Mouse (Mus musculus): ENCODE data around the gene R3hdm2. TPM values are rescaled to one million over a fixed set of nuclear protein-coding genes. Genes with fewer than 3 reads are reported as not detected.

The R3hdm2 gene
- polyA plus RNA-seq, 1 experiment from 2014 or later = 40.7 TPM

- peak overlapping the region; percentile 66 for H3K27ac ChIP-seq (replicated peaks)
- H3K9ac ChIP-seq (replicated peaks) = no peak overlapping the region; the same call in 1 of the 2 replicates
- ATAC-seq (ENCODE audit: low FRiP score, low read depth) = peak; percentile 10; the same call in 1 of the 2 replicates
- under 1% methylated on average over 26 of the region's 26 CpGs for WGBS
- H3K27me3 ChIP-seq = peaks cover 90% of the 10 kb centered on the region
- peak overlapping the region; percentile 69 for H3K4me2 ChIP-seq (replicated peaks)
- H3K36me3 ChIP-seq = no peaks in the 10 kb centered on the region
- H3K9me3 ChIP-seq = no peaks in the 10 kb centered on the region
- H3K4me1 ChIP-seq = peaks cover 76% of the 10 kb centered on the region
- peak overlapping the region; percentile 22 for H3K4me3 ChIP-seq
Observed at GRCm38 (mm10) chr10:127526681-127527080, 146.6 kb downstream of the R3hdm2 start.

- Histone ChIP-seq H3K27me3 (peaks cover 98% of the 10 kb centered on the region), H3K4me3 (peak overlapping the region; percentile 22), H3K9me3 (no peaks in the 10 kb centered on the region), H3K9ac (replicated peaks) (no peak overlapping the region), H3K4me2 (replicated peaks) (peak overlapping the region; percentile 69), H3K27ac (replicated peaks) (peak overlapping the region; percentile 66), H3K36me3 (no peaks in the 10 kb centered on the region), H3K4me1 (peaks cover 80% of the 10 kb centered on the region)
- peak; percentile 20; the same call in 1 of the 2 replicates for ATAC-seq (ENCODE audit: low FRiP score, low read depth)
- WGBS = 2% methylated on average over 17 of the region's 17 CpGs
Observed at GRCm38 (mm10) chr10:127527481-127527880, 147.4 kb downstream of the R3hdm2 start.

- WGBS = 0% methylated on average over 20 of the region's 25 CpGs
- peak overlapping the region; percentile 46; the same call in 1 of the 2 replicates for H3K9ac ChIP-seq (replicated peaks)
- ATAC-seq (ENCODE audit: low FRiP score, low read depth) = 0 out of 2 replicates have a peak, but pooled peaks have one; percentile 21
Observed at GRCm38 (mm10) chr10:127530945-127531344, 150.8 kb downstream of the R3hdm2 start.

GRCm38 (mm10) chr10:127531548-127531947 is 151.4 kb downstream of the R3hdm2 start:
- Histone ChIP-seq H3K27me3 (peaks cover 100% of the 10 kb centered on the region), H3K4me3 (peak overlapping the region; percentile 52), H3K4me1 (peaks cover 87% of the 10 kb centered on the region), H3K9me3 (no peaks in the 10 kb centered on the region), H3K27ac (replicated peaks) (peak overlapping the region; percentile 69), H3K9ac (replicated peaks) (0 out of 2 replicates have a peak overlapping the region, but pooled peaks have one; percentile 1), H3K36me3 (no peaks in the 10 kb centered on the region), H3K4me2 (replicated peaks) (peak overlapping the region; percentile 69)
- ATAC-seq (ENCODE audit: low FRiP score, low read depth) = 0 out of 2 replicates have a peak, but pooled peaks have one; percentile 9
- WGBS = 0% methylated on average over 4 of the region's 4 CpGs

More at GRCm38 (mm10) chr10:127530945-127531344, 150.8 kb downstream of the R3hdm2 start:
- no peaks in the 10 kb centered on the region for H3K9me3 ChIP-seq
- peak overlapping the region; percentile 52 for H3K4me3 ChIP-seq
- H3K36me3 ChIP-seq = no peaks in the 10 kb centered on the region
- peak overlapping the region; percentile 69 for H3K27ac ChIP-seq (replicated peaks)
- H3K27me3 ChIP-seq = peaks cover 100% of the 10 kb centered on the region
- peak overlapping the region; percentile 69 for H3K4me2 ChIP-seq (replicated peaks)
- peaks cover 87% of the 10 kb centered on the region for H3K4me1 ChIP-seq

- no peaks in the 10 kb centered on the region for H3K9me3 ChIP-seq
- H3K27ac ChIP-seq (replicated peaks) = peak within 1 kb of the TSS; percentile 71
- H3K36me3 ChIP-seq = peaks cover 10% of the 10 kb centered on the region
- peaks cover 75% of the 10 kb centered on the region for H3K27me3 ChIP-seq
- ATAC-seq (ENCODE audit: low FRiP score, low read depth) = no peak
- H3K4me3 ChIP-seq = peak within 1 kb of the TSS; percentile 52
- H3K4me1 ChIP-seq = peaks cover 68% of the 10 kb centered on the region
- peak within 1 kb of the TSS; percentile 69 for H3K4me2 ChIP-seq (replicated peaks)
- H3K9ac ChIP-seq (replicated peaks) = peak within 1 kb of the TSS; percentile 68
- under 1% methylated on average over 64 of the region's 78 CpGs for WGBS
Observed at GRCm38 (mm10) chr10:127534036-127534928, 154.2 kb downstream of the R3hdm2 start, which contains the start of gene Nxph4. Gene Nxph4, minus strand, starts transcription at chr10:127534559.

GRCm38 (mm10) chr10:127534929-127535384 is 154.8 kb downstream of the R3hdm2 start:
- Histone ChIP-seq H3K4me2 (replicated peaks) (peak overlapping the region; percentile 69), H3K4me3 (peak overlapping the region; percentile 52), H3K27me3 (peaks cover 75% of the 10 kb centered on the region), H3K9ac (replicated peaks) (peak overlapping the region; percentile 68; the same call in 1 of the 2 replicates), H3K36me3 (peaks cover 17% of the 10 kb centered on the region), H3K27ac (replicated peaks) (peak overlapping the region; percentile 71), H3K9me3 (no peaks in the 10 kb centered on the region), H3K4me1 (peaks cover 61% of the 10 kb centered on the region)
- under 1% methylated on average over 28 of the region's 30 CpGs for WGBS
- ATAC-seq (ENCODE audit: low FRiP score, low read depth) = no peak

- ATAC-seq (ENCODE audit: low FRiP score, low read depth) = peak; percentile 65
- Histone ChIP-seq H3K27ac (replicated peaks) (peak overlapping the region; percentile 71), H3K27me3 (peaks cover 58% of the 10 kb centered on the region), H3K36me3 (peaks cover 35% of the 10 kb centered on the region), H3K9me3 (no peaks in the 10 kb centered on the region), H3K4me1 (peaks cover 46% of the 10 kb centered on the region), H3K4me2 (replicated peaks) (peak overlapping the region; percentile 21; the same call in 1 of the 2 replicates), H3K9ac (replicated peaks) (no peak overlapping the region), H3K4me3 (no peak overlapping the region)
- WGBS = 11% methylated on average over 8 of the region's 8 CpGs
Observed at GRCm38 (mm10) chr10:127536586-127537314, 156.6 kb downstream of the R3hdm2 start.

- ATAC-seq (ENCODE audit: low FRiP score, low read depth) = peak; percentile 35; the same call in 1 of the 2 replicates
- H3K4me1 ChIP-seq = peaks cover 42% of the 10 kb centered on the region
Observed at GRCm38 (mm10) chr10:127537854-127538583, 157.9 kb downstream of the R3hdm2 start.

GRCm38 (mm10) chr10:127541510-127541909 is 161.4 kb downstream of the R3hdm2 start:
- no peak for ATAC-seq (ENCODE audit: low FRiP score, low read depth)
- Histone ChIP-seq H3K4me1 (peaks cover 10% of the 10 kb centered on the region), H3K9me3 (no peaks in the 10 kb centered on the region), H3K4me3 (no peak overlapping the region), H3K4me2 (replicated peaks) (no peak overlapping the region), H3K9ac (replicated peaks) (no peak overlapping the region), H3K27ac (replicated peaks) (no peak overlapping the region; the same call in 1 of the 2 replicates), H3K36me3 (peaks cover 78% of the 10 kb centered on the region), H3K27me3 (peaks cover 10% of the 10 kb centered on the region)
- WGBS = 94% methylated on average over 8 of the region's 8 CpGs

More at GRCm38 (mm10) chr10:127537854-127538583, 157.9 kb downstream of the R3hdm2 start:
- H3K27ac ChIP-seq (replicated peaks) = peak overlapping the region; percentile 39
- H3K4me2 ChIP-seq (replicated peaks) = no peak overlapping the region
- no peak overlapping the region for H3K9ac ChIP-seq (replicated peaks)
- H3K4me3 ChIP-seq = no peak overlapping the region
- H3K27me3 ChIP-seq = peaks cover 45% of the 10 kb centered on the region
- H3K9me3 ChIP-seq = no peaks in the 10 kb centered on the region
- WGBS = 24% methylated on average over 7 of the region's 7 CpGs
- H3K36me3 ChIP-seq = peaks cover 47% of the 10 kb centered on the region

- no peak for ATAC-seq (ENCODE audit: low FRiP score, low read depth)
- Histone ChIP-seq H3K4me1 (peaks cover 4% of the 10 kb centered on the region; the same call in 1 of the 2 replicates), H3K9ac (replicated peaks) (no peak overlapping the region), H3K27me3 (0 out of 2 replicates have a peak, but pooled peaks cover 8% of the 10 kb centered on the region), H3K4me2 (replicated peaks) (no peak overlapping the region), H3K36me3 (peaks cover 84% of the 10 kb centered on the region), H3K27ac (replicated peaks) (peak overlapping the region; percentile 54; the same call in 1 of the 2 replicates), H3K9me3 (no peaks in the 10 kb centered on the region), H3K4me3 (no peak overlapping the region)
- whole genome bisulfite sequencing = 64% methylated on average over 13 of the region's 13 CpGs
Observed at GRCm38 (mm10) chr10:127542084-127542483, 162.0 kb downstream of the R3hdm2 start.

GRCm38 (mm10) chr10:127542720-127543119 is 162.6 kb downstream of the R3hdm2 start:
- WGBS = 44% methylated on average over 6 of the region's 6 CpGs
- no peak for ATAC-seq (ENCODE audit: low FRiP score, low read depth)
- H3K4me1 ChIP-seq = peaks cover 3% of the 10 kb centered on the region; the same call in 1 of the 2 replicates
- no peak overlapping the region for H3K9ac ChIP-seq (replicated peaks)
- H3K4me2 ChIP-seq (replicated peaks) = no peak overlapping the region
- no peak overlapping the region for H3K4me3 ChIP-seq
- H3K27me3 ChIP-seq = 0 out of 2 replicates have a peak, but pooled peaks cover 8% of the 10 kb centered on the region
- no peaks in the 10 kb centered on the region for H3K9me3 ChIP-seq
- peak overlapping the region; percentile 54 for H3K27ac ChIP-seq (replicated peaks)
- peaks cover 90% of the 10 kb centered on the region for H3K36me3 ChIP-seq
